Mouse (Mus musculus): ENCODE measurements at regions not wholly inside any gene's neighbourhood (a gene's known extent, or its start where the extent isn't known, plus 50 kb on each side); places are given as distances from the start of the nearest gene placed in this dataset.

- H3K36me3 ChIP-seq (ENCODE audit: control insufficient read depth, insufficient read depth, low read length), result no peaks in the 10 kb centered on the region
- H3K4me1 ChIP-seq (ENCODE audit: control insufficient read depth, insufficient read depth, low read length), result no peaks in the 10 kb centered on the region
- H3K27me3 ChIP-seq (ENCODE audit: control insufficient read depth, insufficient read depth, low read length), result no peaks in the 10 kb centered on the region
- TF ChIP-seq CTCF (IDR thresholded peaks at IDR 0.05; ENCODE audit: control insufficient read depth, insufficient read depth, insufficient replicate concordance, low read depth, low read length) (no peak), POLR2A (IDR thresholded peaks at IDR 0.05; ENCODE audit: control insufficient read depth, low read depth, low read length) (no peak)
- no peak overlapping the region for H3K4me3 ChIP-seq (ENCODE audit: control insufficient read depth, low read depth, low read length)
- H3K27ac ChIP-seq (ENCODE audit: control insufficient read depth, insufficient read depth, low read depth, low read length), result no peak overlapping the region
Observed at GRCm38 (mm10) chr16:29985126-29985931, 78.9 kb upstream of the Hes1 start.

GRCm38 (mm10) chr16:29987595-29987994 is 76.6 kb upstream of the Hes1 start:
- TF ChIP-seq CTCF (IDR thresholded peaks at IDR 0.05; ENCODE audit: control insufficient read depth, insufficient read depth, insufficient replicate concordance, low read depth, low read length), result no peak
- TF ChIP-seq POLR2A (IDR thresholded peaks at IDR 0.05; ENCODE audit: control insufficient read depth, low read depth, low read length), result no peak
- Histone ChIP-seq H3K27ac (ENCODE audit: control insufficient read depth, insufficient read depth, low read depth, low read length) (no peak overlapping the region), H3K4me3 (ENCODE audit: control insufficient read depth, low read depth, low read length) (no peak overlapping the region), H3K36me3 (ENCODE audit: control insufficient read depth, insufficient read depth, low read length) (no peaks in the 10 kb centered on the region), H3K27me3 (ENCODE audit: control insufficient read depth, insufficient read depth, low read length) (no peaks in the 10 kb centered on the region), H3K4me1 (ENCODE audit: control insufficient read depth, insufficient read depth, low read length) (no peaks in the 10 kb centered on the region)

GRCm38 (mm10) chr16:29987999-29988398 is 76.2 kb upstream of the Hes1 start:
- TF ChIP-seq CTCF (IDR thresholded peaks at IDR 0.05; ENCODE audit: control insufficient read depth, insufficient read depth, insufficient replicate concordance, low read depth, low read length) (no peak), POLR2A (IDR thresholded peaks at IDR 0.05; ENCODE audit: control insufficient read depth, low read depth, low read length) (no peak)
- no peaks in the 10 kb centered on the region for H3K4me1 ChIP-seq (ENCODE audit: control insufficient read depth, insufficient read depth, low read length)
- H3K27ac ChIP-seq (ENCODE audit: control insufficient read depth, insufficient read depth, low read depth, low read length), result no peak overlapping the region
- H3K27me3 ChIP-seq (ENCODE audit: control insufficient read depth, insufficient read depth, low read length), result no peaks in the 10 kb centered on the region
- no peaks in the 10 kb centered on the region for H3K36me3 ChIP-seq (ENCODE audit: control insufficient read depth, insufficient read depth, low read length)
- H3K4me3 ChIP-seq (ENCODE audit: control insufficient read depth, low read depth, low read length), result no peak overlapping the region

- H3K4me1 ChIP-seq (ENCODE audit: control insufficient read depth, insufficient read depth, low read length), result no peaks in the 10 kb centered on the region
- no peaks in the 10 kb centered on the region for H3K27me3 ChIP-seq (ENCODE audit: control insufficient read depth, insufficient read depth, low read length)
- no peak for TF ChIP-seq CTCF (IDR thresholded peaks at IDR 0.05; ENCODE audit: control insufficient read depth, insufficient read depth, insufficient replicate concordance, low read depth, low read length)
- no peak overlapping the region for H3K4me3 ChIP-seq (ENCODE audit: control insufficient read depth, low read depth, low read length)
- H3K36me3 ChIP-seq (ENCODE audit: control insufficient read depth, insufficient read depth, low read length), result no peaks in the 10 kb centered on the region
- no peak overlapping the region for H3K27ac ChIP-seq (ENCODE audit: control insufficient read depth, insufficient read depth, low read depth, low read length)
Observed at GRCm38 (mm10) chr16:29989308-29989707, 74.9 kb upstream of the Hes1 start.

GRCm38 (mm10) chr16:29990393-29990792 is 73.8 kb upstream of the Hes1 start:
- H3K4me3 ChIP-seq (ENCODE audit: control insufficient read depth, low read depth, low read length), result no peak overlapping the region
- TF ChIP-seq CTCF (IDR thresholded peaks at IDR 0.05; ENCODE audit: control insufficient read depth, insufficient read depth, insufficient replicate concordance, low read depth, low read length) (no peak), POLR2A (IDR thresholded peaks at IDR 0.05; ENCODE audit: control insufficient read depth, low read depth, low read length) (no peak)
- no peaks in the 10 kb centered on the region for H3K4me1 ChIP-seq (ENCODE audit: control insufficient read depth, insufficient read depth, low read length)
- no peak overlapping the region for H3K27ac ChIP-seq (ENCODE audit: control insufficient read depth, insufficient read depth, low read depth, low read length)
- no peaks in the 10 kb centered on the region for H3K36me3 ChIP-seq (ENCODE audit: control insufficient read depth, insufficient read depth, low read length)
- H3K27me3 ChIP-seq (ENCODE audit: control insufficient read depth, insufficient read depth, low read length), result no peaks in the 10 kb centered on the region

GRCm38 (mm10) chr16:29990795-29991587 is 73.2 kb upstream of the Hes1 start:
- H3K4me3 ChIP-seq (ENCODE audit: control insufficient read depth, low read depth, low read length), result no peak overlapping the region
- H3K27me3 ChIP-seq (ENCODE audit: control insufficient read depth, insufficient read depth, low read length), result no peaks in the 10 kb centered on the region
- H3K36me3 ChIP-seq (ENCODE audit: control insufficient read depth, insufficient read depth, low read length), result no peaks in the 10 kb centered on the region
- no peaks in the 10 kb centered on the region; the same call in 1 of the 2 replicates for H3K4me1 ChIP-seq (ENCODE audit: control insufficient read depth, insufficient read depth, low read length)
- TF ChIP-seq CTCF (IDR thresholded peaks at IDR 0.05; ENCODE audit: control insufficient read depth, insufficient read depth, insufficient replicate concordance, low read depth, low read length) (no peak), POLR2A (IDR thresholded peaks at IDR 0.05; ENCODE audit: control insufficient read depth, low read depth, low read length) (no peak)
- no peak overlapping the region for H3K27ac ChIP-seq (ENCODE audit: control insufficient read depth, insufficient read depth, low read depth, low read length)

GRCm38 (mm10) chr16:29991876-29992380 is 72.3 kb upstream of the Hes1 start:
- Histone ChIP-seq H3K27ac (ENCODE audit: control insufficient read depth, insufficient read depth, low read depth, low read length) (no peak overlapping the region), H3K27me3 (ENCODE audit: control insufficient read depth, insufficient read depth, low read length) (no peaks in the 10 kb centered on the region), H3K4me3 (ENCODE audit: control insufficient read depth, low read depth, low read length) (no peak overlapping the region), H3K4me1 (ENCODE audit: control insufficient read depth, insufficient read depth, low read length) (peaks cover 2% of the 10 kb centered on the region; the same call in 1 of the 2 replicates), H3K36me3 (ENCODE audit: control insufficient read depth, insufficient read depth, low read length) (no peaks in the 10 kb centered on the region)
- TF ChIP-seq POLR2A (IDR thresholded peaks at IDR 0.05; ENCODE audit: control insufficient read depth, low read depth, low read length), result no peak
- no peak for TF ChIP-seq CTCF (IDR thresholded peaks at IDR 0.05; ENCODE audit: control insufficient read depth, insufficient read depth, insufficient replicate concordance, low read depth, low read length)
